Mouse (Mus musculus) T-helper 2 cell (primary cell): ENCODE data around the gene Ifitm2.
"Not testable (repeated sequence)": the region's sequence is repeated elsewhere in the genome, so short reads cannot be mapped to it uniquely, and the experiment has no call there.

ENCODE experiments used
- in situ Hi-C: fragments of 300-600 bp; cut with MboI, MseI; formaldehyde crosslinking; loops from one replicate; pipeline ENCODE4 v1.15.1; 2025; ENCODE audit warnings: high pct_unique_total_duplicates

The Ifitm2 gene

GRCm38 (mm10) chr7:140955758-140956555 lies at the start of gene Ifitm2, which contains the start of gene Gm45717:
Gene Ifitm2, minus strand, starts transcription at chr7:140955987.
Gene Gm45717, minus strand, starts transcription at chr7:140955937.
- in situ Hi-C loops: loop anchor here (5.0 kb wide), 2 partner anchors 61 to 96 kb away; partner anchors contain the start of gene Ifitm6

- in situ Hi-C loops: no loop called here
These were observed 47.6 kb upstream of the Ifitm2 start for GRCm38 (mm10) chr7:141003248-141004010.

GRCm38 (mm10) chr7:141000881-141001708 lies 45.3 kb upstream of the Ifitm2 start:
- in situ Hi-C loops: no loop called here

- in situ Hi-C loops: no loop called here
These were observed 43.3 kb upstream of the Ifitm2 start for GRCm38 (mm10) chr7:140998853-140999700.

- in situ Hi-C loops: no loop called here
These were observed 42.0 kb upstream of the Ifitm2 start for GRCm38 (mm10) chr7:140997817-140998216.

GRCm38 (mm10) chr7:140991117-140991689 lies 35.4 kb upstream of the Ifitm2 start:
- in situ Hi-C loops: no loop called here

- in situ Hi-C loops: no loop called here
These were observed 34.8 kb upstream of the Ifitm2 start for GRCm38 (mm10) chr7:140990622-140991021.

- in situ Hi-C loops: no loop called here
These were observed 34.4 kb upstream of the Ifitm2 start for GRCm38 (mm10) chr7:140990185-140990584.

GRCm38 (mm10) chr7:140989022-140989421 lies 33.2 kb upstream of the Ifitm2 start:
- in situ Hi-C loops: no loop called here

- in situ Hi-C loops: no loop called here
These were observed 31.7 kb upstream of the Ifitm2 start for GRCm38 (mm10) chr7:140987182-140988138.

- in situ Hi-C loops: no loop called here
These were observed 27.2 kb upstream of the Ifitm2 start for GRCm38 (mm10) chr7:140982971-140983370.

GRCm38 (mm10) chr7:140981704-140982103 lies 25.9 kb upstream of the Ifitm2 start:
- in situ Hi-C loops: no loop called here

GRCm38 (mm10) chr7:140976720-140977119 lies 20.9 kb upstream of the Ifitm2 start:
- in situ Hi-C loops: not testable (repeated sequence)

GRCm38 (mm10) chr7:140975465-140975864 lies 19.7 kb upstream of the Ifitm2 start:
- in situ Hi-C loops: no loop called here

- in situ Hi-C loops: no loop called here
These were observed 19.2 kb upstream of the Ifitm2 start for GRCm38 (mm10) chr7:140974940-140975339.

- in situ Hi-C loops: no loop called here
These were observed 17.8 kb upstream of the Ifitm2 start for GRCm38 (mm10) chr7:140973396-140974165.

- in situ Hi-C loops: no loop called here
These were observed 15.8 kb upstream of the Ifitm2 start for GRCm38 (mm10) chr7:140971479-140972171.

GRCm38 (mm10) chr7:140970931-140971330 lies 15.1 kb upstream of the Ifitm2 start:
- in situ Hi-C loops: no loop called here
